Mouse (Mus musculus) gastrocnemius, postnatal 10 days (tissue): ENCODE measurements at regions not wholly inside any gene's neighbourhood (a gene's known extent, or its start where the extent isn't known, plus 50 kb on each side); places are given as distances from the start of the nearest gene placed in this dataset.

Experiments
- DNase-seq: peaks from one replicate; pipeline ENCODE4 v3.0.0; 2021; ENCODE audit warnings: mixed read lengths

- DNase-seq, result no peak
Measured at GRCm38 (mm10) chr3:147180711-147181110, 328.5 kb downstream of the Ttll7 start.

DNA sequence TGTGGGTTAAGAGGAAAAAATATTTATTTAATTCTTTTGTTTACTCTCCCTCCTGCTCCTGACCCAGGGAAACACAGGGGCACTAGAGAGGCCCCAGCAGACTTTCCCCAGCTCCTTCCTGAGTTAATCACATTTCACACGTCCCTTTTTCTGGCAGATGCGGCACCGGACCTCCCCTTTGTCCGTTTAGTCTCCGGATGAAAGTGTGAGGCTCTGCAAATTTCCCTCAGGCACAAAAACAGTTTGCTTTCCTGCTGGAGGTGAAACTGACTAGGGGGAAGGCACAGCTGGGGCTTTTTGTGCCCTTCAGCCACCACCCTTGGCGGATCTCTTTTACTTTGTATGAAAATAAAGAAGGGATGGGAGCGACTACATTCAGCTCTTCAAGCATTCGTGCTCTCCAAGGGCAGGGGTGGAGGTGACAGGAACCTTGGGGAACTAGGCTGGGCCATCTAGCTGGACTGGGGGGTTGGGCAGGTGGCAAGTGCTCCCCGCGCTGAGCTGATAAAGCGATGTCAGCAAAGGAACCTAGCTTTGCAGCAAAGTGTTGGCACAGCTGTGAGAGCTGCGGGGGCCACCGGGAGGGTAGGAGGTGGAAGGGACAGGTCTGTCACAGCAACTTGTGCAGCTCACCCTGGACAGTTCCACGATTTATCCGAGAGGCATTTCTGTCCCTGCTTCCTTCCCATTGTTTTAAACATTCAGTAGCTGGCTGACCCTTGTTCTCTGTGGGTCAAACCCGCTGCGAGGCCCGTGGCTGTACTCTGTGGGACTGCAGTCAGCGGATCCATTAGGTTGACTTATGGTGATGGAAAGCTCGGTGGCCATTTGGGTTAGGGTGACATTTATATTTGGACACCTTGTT is 329.6 kb downstream of the Ttll7 start:
- DNase-seq, result no peak

DNA sequence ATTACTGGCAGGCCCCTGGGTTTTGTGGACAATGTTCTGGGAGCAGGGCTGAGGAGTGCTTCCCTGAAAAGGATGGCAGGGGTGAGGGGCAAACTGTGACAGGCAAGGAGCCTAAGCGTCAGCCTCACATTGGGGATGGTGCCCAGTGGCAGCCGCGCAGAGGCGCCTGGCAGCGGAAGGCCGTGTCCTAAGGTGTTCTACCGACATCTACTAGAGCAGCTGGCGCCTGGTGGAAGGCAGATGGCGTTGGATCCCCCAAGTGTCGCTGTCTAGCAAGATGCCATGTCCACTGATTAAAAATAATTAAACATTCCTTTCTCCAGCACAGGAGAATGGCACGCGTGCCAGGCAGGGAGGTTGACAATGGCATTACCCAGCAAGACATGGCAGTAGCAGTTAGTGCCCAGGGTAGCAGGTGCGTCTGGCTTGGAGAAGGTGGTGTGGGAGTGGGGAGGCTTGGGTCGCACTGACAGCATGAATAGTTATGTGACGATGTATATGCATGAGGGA is 330.3 kb downstream of the Ttll7 start:
- no peak for DNase-seq

DNA sequence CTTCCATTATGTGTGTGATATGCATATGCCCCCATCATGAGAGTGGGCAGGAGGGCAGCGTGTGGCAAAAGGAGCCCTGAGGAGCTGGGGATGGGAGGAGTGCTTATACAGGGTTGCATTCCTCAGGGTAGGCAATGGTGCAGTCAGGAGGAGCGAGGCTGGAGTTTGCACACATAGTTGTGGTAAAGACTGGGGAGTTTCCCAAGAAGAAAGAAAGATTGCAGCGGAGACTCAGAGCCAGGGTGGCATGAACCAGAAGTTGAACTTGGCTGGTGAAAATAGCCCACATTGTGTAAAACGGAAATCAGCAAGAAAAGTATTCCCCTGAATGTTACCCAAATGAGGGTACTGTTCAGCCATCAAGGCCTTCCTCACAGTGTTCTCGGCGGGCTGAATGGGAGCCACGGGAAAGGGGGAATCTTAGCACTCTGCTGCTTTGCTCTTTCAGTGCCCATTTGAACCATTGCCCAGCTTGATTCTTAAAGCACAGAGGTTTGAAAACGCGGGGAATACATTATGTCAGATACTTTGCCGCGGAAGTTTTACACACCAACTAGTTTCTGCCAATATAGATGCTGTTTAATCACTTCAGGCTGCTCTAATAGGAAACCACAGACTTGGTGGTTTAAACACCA is 331.6 kb downstream of the Ttll7 start:
- no peak for DNase-seq

DNA sequence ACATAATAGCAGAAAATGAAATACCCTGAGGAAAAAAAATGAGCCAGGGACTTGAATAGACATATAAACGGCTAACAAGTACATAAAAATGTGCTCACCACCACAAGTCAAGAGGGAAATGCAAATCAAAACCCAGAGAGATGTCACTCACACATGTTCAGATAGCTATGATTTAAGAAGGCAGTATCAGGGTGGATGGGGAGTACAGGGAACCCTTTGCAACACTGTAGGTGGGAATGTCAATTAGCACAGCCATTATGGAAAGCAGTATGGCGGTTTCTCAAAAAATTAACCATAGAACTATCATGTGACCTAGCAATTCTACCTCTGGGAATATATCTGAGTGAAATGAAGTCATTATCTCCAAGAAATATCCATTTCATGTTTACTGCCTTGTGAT is 337.6 kb downstream of the Ttll7 start:
- DNase-seq, result no peak

- no peak for DNase-seq
Measured at GRCm38 (mm10) chr3:147196626-147197025, 344.5 kb downstream of the Ttll7 start.

DNA sequence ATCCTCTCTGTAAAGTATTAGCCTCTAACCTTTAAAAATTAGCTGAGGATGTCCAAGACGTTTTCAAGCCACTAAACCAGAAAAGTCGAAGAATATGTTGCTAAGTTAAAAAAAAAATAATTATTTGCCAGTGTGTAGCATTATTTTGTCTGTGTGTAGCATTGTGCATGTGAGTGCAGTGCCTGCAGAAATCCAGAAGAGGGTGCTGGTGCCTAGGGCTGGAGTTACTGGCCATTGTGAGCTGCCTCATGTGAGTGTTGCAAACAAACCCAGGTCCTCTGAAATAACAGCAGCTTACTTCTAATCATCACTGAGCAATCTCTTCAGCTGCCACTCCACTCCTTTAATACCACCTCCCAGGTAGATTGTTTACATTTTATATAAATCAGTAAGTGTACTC is 345.0 kb downstream of the Ttll7 start:
- DNase-seq, result no peak

GRCm38 (mm10) chr3:147211127-147211940 is 359.2 kb downstream of the Ttll7 start:
- DNase-seq, result no peak

GRCm38 (mm10) chr3:147228663-147229062 is 376.5 kb downstream of the Ttll7 start:
- DNase-seq, result peak; percentile 34

DNA sequence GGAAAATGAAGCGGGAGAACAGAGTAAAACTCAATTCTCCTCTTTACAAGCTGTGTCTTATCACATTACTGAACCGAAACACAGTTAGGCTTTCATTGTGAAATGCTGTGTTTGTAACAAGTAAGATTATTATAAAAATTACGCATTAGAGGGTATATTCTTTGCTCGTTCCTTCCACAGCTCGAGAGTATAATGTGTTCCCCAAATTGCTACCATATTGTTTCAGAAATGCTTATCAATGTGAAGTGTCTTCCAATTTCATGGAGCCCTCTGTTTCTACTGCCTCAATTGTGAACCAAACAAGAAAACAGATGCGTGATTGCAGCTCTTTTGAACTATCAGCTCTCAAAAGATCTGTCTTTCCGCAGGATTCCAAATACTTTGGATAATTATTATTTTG is 378.4 kb downstream of the Ttll7 start:
- no peak for DNase-seq

- DNase-seq, result no peak
Measured at GRCm38 (mm10) chr3:147238398-147238797, 386.2 kb downstream of the Ttll7 start.

GRCm38 (mm10) chr3:147240651-147241050 is 388.5 kb downstream of the Ttll7 start:
- no peak for DNase-seq

DNA sequence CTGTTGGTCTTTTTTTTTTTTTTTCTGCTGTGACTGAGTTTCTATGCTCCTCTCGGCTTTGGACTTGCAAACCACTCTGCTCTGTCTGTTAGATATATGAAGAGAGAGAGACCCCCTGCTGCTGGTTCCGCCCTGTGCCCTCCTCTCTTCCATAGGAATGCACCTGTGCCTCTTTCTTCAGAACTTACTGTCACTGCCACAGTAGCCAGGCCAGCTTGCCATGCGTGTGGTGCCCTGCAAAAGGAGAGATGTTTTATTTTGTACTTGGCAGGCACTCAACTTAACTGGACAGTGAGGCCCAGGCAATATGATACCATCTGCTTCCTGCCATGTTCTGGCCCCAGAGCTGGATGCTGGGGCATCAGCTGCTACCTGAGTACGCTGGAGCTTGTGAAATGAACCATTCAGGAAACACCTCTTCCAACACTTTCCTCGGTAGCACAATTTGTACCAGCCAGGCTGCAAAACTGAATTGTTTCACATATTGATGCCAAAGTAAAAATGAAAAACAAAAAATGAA is 392.8 kb downstream of the Ttll7 start:
- no peak for DNase-seq

GRCm38 (mm10) chr3:147246141-147246540 is 394.0 kb downstream of the Ttll7 start:
- DNase-seq, result no peak

DNA sequence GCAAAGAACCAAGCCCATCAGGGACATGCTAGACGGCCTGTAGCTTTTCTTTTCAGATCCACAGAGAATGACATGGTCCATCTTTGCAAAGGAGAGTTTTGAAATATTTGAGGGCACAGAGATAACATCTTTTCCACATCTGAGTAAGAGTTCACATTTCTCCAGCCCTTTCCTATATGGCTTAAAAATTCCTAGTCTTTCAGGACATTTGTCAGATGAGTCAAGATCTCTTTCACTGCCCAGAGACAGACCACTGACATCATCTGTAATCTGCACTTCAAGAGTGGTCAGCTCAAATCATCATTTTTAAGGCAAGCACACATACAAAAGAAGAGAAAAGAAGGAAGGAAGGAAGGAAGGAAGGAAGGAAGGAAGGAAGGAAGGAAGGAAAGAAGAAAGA is 397.3 kb downstream of the Ttll7 start:
- no peak for DNase-seq

DNA sequence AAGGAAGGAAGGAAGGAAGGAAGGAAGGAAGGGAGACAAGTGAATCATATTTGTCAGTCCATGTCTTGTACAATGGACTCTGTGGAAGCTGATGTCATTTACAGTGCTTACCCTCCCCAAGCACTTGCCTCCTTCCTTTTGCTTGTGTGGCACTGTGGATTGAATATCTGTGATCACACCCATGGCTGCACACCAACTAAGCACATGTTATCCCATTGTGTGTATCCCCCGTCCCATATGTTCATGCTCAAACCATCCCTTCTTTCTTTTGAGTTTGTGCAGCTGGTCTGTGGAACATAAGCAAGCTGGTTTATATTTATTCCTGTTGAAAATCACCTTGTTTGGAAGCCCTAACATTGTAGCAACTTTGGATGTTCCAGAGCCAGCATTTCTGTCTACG is 397.7 kb downstream of the Ttll7 start:
- no peak for DNase-seq

DNA sequence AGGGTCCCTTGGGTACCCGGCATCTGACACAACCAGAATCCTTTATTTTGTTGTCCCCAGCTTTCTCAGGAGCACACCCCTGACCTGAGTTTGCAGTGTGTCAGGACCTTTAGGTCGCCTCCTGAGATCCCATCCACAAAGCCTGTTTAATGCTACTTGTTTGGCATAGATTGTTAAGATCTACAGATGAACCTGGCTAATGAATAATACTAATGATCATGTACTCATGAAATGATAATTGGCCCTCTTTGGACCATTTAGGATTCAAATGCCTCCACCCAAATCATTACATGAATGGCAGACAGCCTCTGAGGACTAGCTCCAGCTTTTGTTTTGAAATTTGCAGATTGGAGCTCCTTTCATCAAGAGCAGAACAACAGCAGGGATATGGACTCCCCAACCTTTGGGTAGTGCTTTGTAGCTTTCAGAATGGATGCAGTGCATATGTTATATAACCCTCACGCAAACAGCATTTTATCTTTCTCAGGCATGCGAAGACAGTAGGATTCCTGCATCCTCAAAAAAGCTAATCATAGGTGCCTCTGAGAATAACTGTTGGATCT is 400.1 kb downstream of the Ttll7 start:
- DNase-seq, result no peak

- no peak for DNase-seq
Measured at GRCm38 (mm10) chr3:147252812-147253211, 400.6 kb downstream of the Ttll7 start.

GRCm38 (mm10) chr3:147254454-147254853 is 402.3 kb downstream of the Ttll7 start:
- no peak for DNase-seq

GRCm38 (mm10) chr3:147260958-147261595 is 408.9 kb downstream of the Ttll7 start:
- DNase-seq, result no peak

DNA sequence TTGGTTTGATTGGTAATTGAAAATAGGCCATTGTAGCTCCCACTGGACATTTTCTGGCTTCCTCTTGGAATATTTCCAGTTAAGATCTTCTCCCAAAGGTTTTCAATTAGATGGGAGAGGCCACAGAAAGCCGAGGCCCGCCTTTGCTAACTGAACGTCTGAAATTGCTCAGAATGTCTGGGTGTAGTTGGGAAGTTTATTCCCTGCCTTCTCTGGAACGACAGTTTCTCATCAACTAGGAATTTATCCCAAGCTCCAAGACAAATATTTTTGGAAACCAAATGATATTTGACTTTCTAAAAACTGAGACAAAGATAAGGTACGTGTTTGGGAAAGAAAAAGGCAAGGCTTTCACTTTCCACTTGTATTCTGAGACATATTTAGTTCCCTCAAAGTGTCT is 414.4 kb downstream of the Ttll7 start:
- no peak for DNase-seq

DNA sequence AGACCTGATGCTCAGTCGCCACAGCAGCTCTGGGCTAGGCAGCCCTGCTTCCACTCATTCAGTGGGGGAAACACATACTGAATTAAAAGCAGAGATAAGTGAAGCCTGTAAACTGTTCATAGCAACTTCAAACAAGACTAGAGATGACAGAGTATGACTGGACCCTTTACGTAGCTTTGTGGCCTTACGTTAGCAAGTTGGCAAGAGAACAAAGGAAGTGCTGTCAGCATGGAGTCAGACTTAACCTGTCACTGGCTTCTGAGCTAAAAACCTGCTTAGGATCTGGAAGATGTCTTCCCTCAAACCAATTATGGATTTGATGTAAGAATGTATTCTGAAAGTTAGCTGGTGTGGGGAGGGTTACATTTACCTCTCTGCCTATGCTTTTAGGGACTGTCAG is 421.3 kb downstream of the Ttll7 start:
- DNase-seq, result no peak
